Mouse (Mus musculus) 3T3-L1 (cell line): ENCODE measurements at regions not wholly inside any gene's neighbourhood (a gene's known extent, or its start where the extent isn't known, plus 50 kb on each side); places are given as distances from the start of the nearest gene placed in this dataset.

Experiments used
- DNase-seq: peaks from one replicate; pipeline ENCODE4 v3.0.0-alpha.2; 2015; ENCODE audit warnings: low read depth, low spot score

GRCm38 (mm10) chr10:67669066-67669465 is 120.3 kb upstream of the Ado start:
- DNase-seq: no peak

GRCm38 (mm10) chr10:67663028-67663427 is 114.3 kb upstream of the Ado start:
- DNase-seq: no peak

GRCm38 (mm10) chr10:67661666-67662065 is 112.9 kb upstream of the Ado start:
- DNase-seq: no peak

GRCm38 (mm10) chr10:67658005-67658545 is 109.3 kb upstream of the Ado start:
- peak; percentile 14 for DNase-seq

- DNase-seq: no peak
Measured at GRCm38 (mm10) chr10:67657305-67657704, 108.5 kb upstream of the Ado start.

GRCm38 (mm10) chr10:67654518-67654917 is 105.8 kb upstream of the Ado start:
- DNase-seq: no peak

GRCm38 (mm10) chr10:67652300-67652699 is 103.5 kb upstream of the Ado start:
- DNase-seq: no peak

- DNase-seq: peak; percentile 79
Measured at GRCm38 (mm10) chr10:67651386-67651785, 102.6 kb upstream of the Ado start.

- no peak for DNase-seq
Measured at GRCm38 (mm10) chr10:67647777-67648727, 99.3 kb upstream of the Ado start.

GRCm38 (mm10) chr10:67646659-67647559 is 98.2 kb upstream of the Ado start:
- DNase-seq: peak; percentile 58

- DNase-seq: no peak
Measured at GRCm38 (mm10) chr10:67645821-67646220, 97.1 kb upstream of the Ado start.

- peak; percentile 79 for DNase-seq
Measured at GRCm38 (mm10) chr10:67644280-67644679, 95.5 kb upstream of the Ado start.

GRCm38 (mm10) chr10:67643685-67644084 is 94.9 kb upstream of the Ado start:
- DNase-seq: no peak

GRCm38 (mm10) chr10:67637339-67637738 is 88.6 kb upstream of the Ado start:
- no peak for DNase-seq

GRCm38 (mm10) chr10:67636569-67636968 is 87.8 kb upstream of the Ado start:
- no peak for DNase-seq

GRCm38 (mm10) chr10:67634795-67635194 is 86.0 kb upstream of the Ado start:
- no peak for DNase-seq

- DNase-seq: no peak
Measured at GRCm38 (mm10) chr10:67633063-67633462, 84.3 kb upstream of the Ado start.

GRCm38 (mm10) chr10:67623338-67623737 is 74.6 kb upstream of the Ado start:
- no peak for DNase-seq

- DNase-seq: no peak
Measured at GRCm38 (mm10) chr10:67620018-67620417, 71.3 kb upstream of the Ado start.

GRCm38 (mm10) chr10:67618112-67618511 is 69.4 kb upstream of the Ado start:
- DNase-seq: no peak

- no peak for DNase-seq
Measured at GRCm38 (mm10) chr10:67615016-67615415, 66.3 kb upstream of the Ado start.

GRCm38 (mm10) chr10:67610689-67611088 is 61.9 kb upstream of the Ado start:
- peak; percentile 96 for DNase-seq
